Mouse (Mus musculus): ENCODE results near the gene Clec2l.
A peak's percentile ranks its signal among the peaks of the same experiment; 100 is the strongest.

Gene Clec2l

GRCm38 (mm10) chr6:38662714-38663615 is at the start of gene Clec2l:
Gene Clec2l (plus strand): TSS chr6:38663069.
- peak; percentile 49 for DNase-seq (ENCODE audit: extremely low spot score)

- DNase-seq (ENCODE audit: extremely low spot score) = no peak
Observed at GRCm38 (mm10) chr6:38622406-38622805, 40.5 kb upstream of the Clec2l start.

- no peak for DNase-seq (ENCODE audit: extremely low spot score)
Observed at GRCm38 (mm10) chr6:38623457-38623856, 39.4 kb upstream of the Clec2l start.

- DNase-seq (ENCODE audit: extremely low spot score) = no peak
Observed at GRCm38 (mm10) chr6:38624439-38624838, 38.4 kb upstream of the Clec2l start.

GRCm38 (mm10) chr6:38626086-38626485 is 36.8 kb upstream of the Clec2l start:
- no peak for DNase-seq (ENCODE audit: extremely low spot score)

- no peak for DNase-seq (ENCODE audit: extremely low spot score)
Observed at GRCm38 (mm10) chr6:38627081-38627480, 35.8 kb upstream of the Clec2l start.

- no peak for DNase-seq (ENCODE audit: extremely low spot score)
Observed at GRCm38 (mm10) chr6:38627486-38627885, 35.4 kb upstream of the Clec2l start.

GRCm38 (mm10) chr6:38629556-38629955 is 33.3 kb upstream of the Clec2l start:
- no peak for DNase-seq (ENCODE audit: extremely low spot score)

GRCm38 (mm10) chr6:38632826-38633225 is 30.0 kb upstream of the Clec2l start:
- no peak for DNase-seq (ENCODE audit: extremely low spot score)

GRCm38 (mm10) chr6:38634461-38634860 is 28.4 kb upstream of the Clec2l start:
- no peak for DNase-seq (ENCODE audit: extremely low spot score)

GRCm38 (mm10) chr6:38635941-38636851 is 26.7 kb upstream of the Clec2l start:
- peak; percentile 53 for DNase-seq (ENCODE audit: extremely low spot score)

- peak; percentile 61 for DNase-seq (ENCODE audit: extremely low spot score)
Observed at GRCm38 (mm10) chr6:38636852-38637618, 25.8 kb upstream of the Clec2l start, which contains the start of gene Klrg2. Gene Klrg2 (minus strand): TSS chr6:38637242.

GRCm38 (mm10) chr6:38640401-38640800 is 22.5 kb upstream of the Clec2l start:
- DNase-seq (ENCODE audit: extremely low spot score) = no peak

GRCm38 (mm10) chr6:38641228-38641627 is 21.6 kb upstream of the Clec2l start:
- DNase-seq (ENCODE audit: extremely low spot score) = no peak

- DNase-seq (ENCODE audit: extremely low spot score) = no peak
Observed at GRCm38 (mm10) chr6:38641645-38642044, 21.2 kb upstream of the Clec2l start.

- DNase-seq (ENCODE audit: extremely low spot score) = no peak
Observed at GRCm38 (mm10) chr6:38642593-38642992, 20.3 kb upstream of the Clec2l start.

GRCm38 (mm10) chr6:38643039-38643438 is 19.8 kb upstream of the Clec2l start:
- DNase-seq (ENCODE audit: extremely low spot score) = no peak

GRCm38 (mm10) chr6:38649545-38649944 is 13.3 kb upstream of the Clec2l start:
- no peak for DNase-seq (ENCODE audit: extremely low spot score)

GRCm38 (mm10) chr6:38650263-38650937 is 12.5 kb upstream of the Clec2l start:
- peak; percentile 68 for DNase-seq (ENCODE audit: extremely low spot score)

GRCm38 (mm10) chr6:38661626-38662025 is 1.2 kb upstream of the Clec2l start:
- DNase-seq (ENCODE audit: extremely low spot score) = peak; percentile 78

GRCm38 (mm10) chr6:38669580-38669979 is 6.7 kb downstream of the Clec2l start:
- no peak for DNase-seq (ENCODE audit: extremely low spot score)

Measured in embryo, embryonic 9.5 days (tissue).